Mouse (Mus musculus) brain, adult 2 months (tissue): Measurements from ENCODE around the gene Efcab2.

Experiments used
- DNase-seq: peaks from one replicate; pipeline ENCODE4 v3.0.0; 2011; ENCODE audit warnings: low read depth, low spot score

Gene Efcab2

GRCm38 (mm10) chr1:178405951-178406711, at the start of gene Efcab2:
Gene Efcab2 (plus strand): TSS chr1:178406085.
- peak; percentile 97 for DNase-seq

DNA sequence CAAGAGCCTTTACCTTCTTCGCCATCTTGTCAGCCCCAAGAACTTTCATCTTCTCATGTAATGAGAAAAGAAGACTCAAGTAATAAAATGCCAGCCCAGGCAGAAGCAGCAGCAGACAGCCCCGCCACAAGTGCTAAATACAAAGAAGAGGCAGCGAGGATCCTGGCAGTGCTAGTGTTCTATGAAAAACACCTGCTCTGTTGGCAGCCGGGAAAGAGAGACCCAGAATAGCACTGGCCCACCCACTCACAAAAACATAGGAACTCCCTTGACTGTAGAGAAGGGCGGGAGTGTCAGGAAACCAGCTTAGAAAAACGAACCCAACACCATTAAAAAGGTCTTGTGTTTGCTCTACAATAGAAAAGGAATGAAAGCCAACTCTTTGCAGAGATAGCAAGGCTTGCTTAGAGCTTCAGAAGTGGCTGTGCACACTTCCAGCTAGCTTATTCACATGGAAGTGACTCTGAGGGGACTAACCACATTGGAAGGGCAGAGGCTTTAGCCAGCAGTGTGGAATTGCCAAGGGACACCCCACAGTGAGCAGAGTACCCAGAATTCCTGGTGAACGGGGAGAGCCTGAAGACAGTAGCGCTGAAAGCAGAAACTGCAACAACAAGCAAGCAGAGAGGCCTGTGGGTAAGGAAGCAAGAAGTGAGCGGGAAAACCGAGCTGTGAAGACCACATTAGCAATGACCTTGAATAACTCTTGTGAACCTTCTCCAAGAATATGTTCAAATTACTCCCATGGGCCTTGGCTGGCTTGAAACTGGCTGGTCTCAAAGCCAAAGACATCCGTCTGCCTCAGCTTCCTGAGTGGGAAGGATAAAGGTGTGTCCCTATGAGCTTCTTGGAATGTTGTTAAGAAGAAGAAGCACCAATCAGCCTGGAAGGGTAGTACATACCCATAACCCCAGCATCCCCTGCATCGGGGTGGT, 47.8 kb upstream of the Efcab2 start:
- peak; percentile 90 for DNase-seq

- no peak for DNase-seq
Observed at GRCm38 (mm10) chr1:178360264-178360663, 45.6 kb upstream of the Efcab2 start.

DNA sequence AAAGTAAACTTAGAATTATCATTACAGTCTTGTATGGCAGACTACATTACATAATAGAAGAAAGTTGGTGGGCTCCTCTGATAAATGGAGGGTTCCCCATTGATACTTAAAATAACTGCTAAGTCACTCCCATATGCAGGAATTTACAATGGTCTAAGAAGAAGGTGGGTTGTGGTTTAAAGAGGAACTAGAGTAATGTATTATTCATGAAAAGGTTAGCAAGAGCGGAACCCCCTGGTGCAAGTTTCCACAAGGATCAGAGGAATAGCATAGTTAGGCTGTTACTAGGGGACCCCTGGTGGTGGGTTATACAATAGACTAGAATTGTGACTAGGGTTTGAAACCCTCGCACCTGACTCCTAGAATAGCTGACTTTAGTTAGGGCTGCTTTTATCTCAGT, 45.2 kb upstream of the Efcab2 start:
- DNase-seq: no peak

DNA sequence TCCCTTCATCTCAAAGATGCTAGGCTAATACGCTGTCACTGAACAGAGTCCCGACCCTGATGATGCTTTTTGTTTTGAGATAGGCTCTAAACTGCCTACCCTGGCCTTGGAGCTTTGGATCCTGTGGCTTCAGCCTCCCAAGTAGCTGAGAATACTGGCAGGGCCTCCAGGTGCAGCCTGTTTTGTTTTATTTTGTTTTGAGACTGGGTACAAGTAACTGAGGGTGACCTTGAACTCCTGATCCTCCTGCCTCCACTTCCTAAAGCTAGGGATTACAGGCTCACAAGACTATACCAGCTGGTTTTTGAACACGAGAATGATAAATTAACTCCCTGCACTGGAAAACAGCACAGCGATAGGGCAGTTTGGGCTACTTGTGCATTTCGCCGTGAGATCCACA, 40.7 kb upstream of the Efcab2 start:
- DNase-seq: no peak

GRCm38 (mm10) chr1:178368121-178368520, 37.8 kb upstream of the Efcab2 start:
- no peak for DNase-seq

GRCm38 (mm10) chr1:178368548-178369271, 37.2 kb upstream of the Efcab2 start:
- DNase-seq: peak; percentile 99

DNA sequence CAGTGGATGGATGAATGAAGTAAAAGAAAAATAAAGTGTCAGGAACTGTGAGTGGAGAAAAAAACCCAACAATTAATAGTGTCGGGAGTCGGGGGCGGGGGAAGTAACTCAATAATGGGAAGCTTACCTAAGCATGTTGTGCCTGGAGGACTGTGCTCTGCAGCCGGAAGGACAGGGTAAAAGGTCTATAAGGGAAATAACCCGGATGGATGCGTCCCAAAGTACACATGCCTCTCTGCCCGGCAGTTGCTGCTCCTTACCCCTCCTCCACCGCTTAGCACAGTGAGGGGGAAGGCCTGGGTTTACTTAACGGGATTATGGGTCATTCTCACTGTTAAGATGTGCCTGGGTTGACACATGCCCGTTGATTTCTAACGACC, 36.6 kb upstream of the Efcab2 start:
- DNase-seq: peak; percentile 83

DNA sequence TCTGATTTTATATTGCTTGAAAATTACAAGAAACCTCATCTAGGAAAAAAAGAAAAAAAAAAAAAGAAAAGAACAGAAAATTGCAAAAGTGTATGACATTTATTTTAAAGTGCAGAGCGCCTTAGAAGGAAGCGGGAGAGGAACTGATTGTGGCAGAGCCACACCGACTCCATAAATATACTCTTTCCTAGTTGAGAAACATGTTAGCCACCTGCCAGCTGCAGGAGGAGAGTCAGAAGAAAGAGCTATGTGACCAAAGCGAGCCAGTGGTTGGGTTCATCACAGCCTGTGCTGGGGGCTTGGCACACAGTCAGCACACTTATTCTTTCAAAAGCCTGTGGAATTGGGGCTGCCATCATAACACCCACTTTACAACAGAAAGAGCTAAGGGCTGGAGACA, 33.2 kb upstream of the Efcab2 start:
- peak; percentile 26 for DNase-seq

- DNase-seq: peak; percentile 47
Observed at GRCm38 (mm10) chr1:178375381-178375780, 30.5 kb upstream of the Efcab2 start.

- DNase-seq: no peak
Observed at GRCm38 (mm10) chr1:178376061-178376460, 29.8 kb upstream of the Efcab2 start.

DNA sequence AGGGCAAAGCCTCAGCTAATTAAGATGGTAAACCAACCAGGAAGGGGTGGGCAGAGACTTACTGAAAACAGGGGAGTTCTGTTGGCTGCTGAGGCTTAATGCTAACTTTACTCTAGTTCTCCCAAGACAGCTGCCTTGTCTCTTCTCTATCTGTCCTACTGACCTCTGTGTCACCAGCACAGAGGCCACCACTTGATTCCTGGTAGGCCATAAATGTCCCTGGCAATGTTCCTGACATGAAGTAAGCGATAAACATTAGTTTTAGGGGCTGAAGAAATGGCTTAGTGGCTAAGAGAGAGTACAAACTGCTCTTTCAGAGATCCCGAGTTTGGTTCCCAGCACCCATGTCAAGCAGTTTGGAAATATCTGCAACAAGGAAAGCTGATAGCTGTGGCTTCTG, 29.0 kb upstream of the Efcab2 start:
- DNase-seq: no peak

DNA sequence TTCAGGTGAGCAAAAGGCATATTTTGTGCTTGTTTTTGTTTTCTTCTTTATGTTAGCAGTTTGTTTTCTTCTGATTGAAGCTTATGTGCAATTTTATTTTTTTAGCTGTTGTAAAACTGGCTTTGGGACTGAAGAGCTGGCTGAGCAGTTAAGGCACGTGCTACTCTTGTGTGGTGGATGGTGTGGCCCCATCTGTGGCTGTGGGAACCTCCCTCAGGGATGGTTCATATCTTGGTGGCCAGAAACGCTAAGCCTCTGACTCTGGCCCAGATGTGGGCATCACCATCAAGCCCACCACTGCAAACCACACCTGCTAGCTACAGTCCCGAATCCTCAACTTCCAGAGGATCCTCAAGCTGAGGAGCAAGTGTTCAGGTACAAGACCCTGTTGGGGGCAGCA, 27.8 kb upstream of the Efcab2 start:
- DNase-seq: no peak

GRCm38 (mm10) chr1:178379224-178379623, 26.7 kb upstream of the Efcab2 start:
- no peak for DNase-seq

GRCm38 (mm10) chr1:178382165-178382564, 23.7 kb upstream of the Efcab2 start:
- DNase-seq: peak; percentile 55

DNA sequence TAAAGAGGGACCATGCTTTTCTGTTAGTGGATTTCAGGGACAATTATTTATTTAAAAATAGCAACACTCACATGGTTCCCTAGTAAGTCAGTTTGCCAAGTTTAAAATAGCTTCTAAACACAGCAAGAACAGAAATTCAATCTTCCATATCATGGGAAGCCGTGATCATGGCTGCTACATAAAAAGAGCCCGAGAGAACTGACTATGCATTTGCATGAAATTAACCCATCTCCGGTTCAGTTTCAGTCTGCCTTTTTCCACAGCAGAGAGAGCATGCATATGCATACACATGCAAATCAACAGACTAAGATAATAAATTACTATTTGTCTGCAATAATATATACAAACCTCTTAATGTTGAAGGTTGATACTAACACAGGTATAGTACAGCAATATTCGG, 17.1 kb upstream of the Efcab2 start:
- no peak for DNase-seq

GRCm38 (mm10) chr1:178389401-178389800, 16.5 kb upstream of the Efcab2 start:
- no peak for DNase-seq

DNA sequence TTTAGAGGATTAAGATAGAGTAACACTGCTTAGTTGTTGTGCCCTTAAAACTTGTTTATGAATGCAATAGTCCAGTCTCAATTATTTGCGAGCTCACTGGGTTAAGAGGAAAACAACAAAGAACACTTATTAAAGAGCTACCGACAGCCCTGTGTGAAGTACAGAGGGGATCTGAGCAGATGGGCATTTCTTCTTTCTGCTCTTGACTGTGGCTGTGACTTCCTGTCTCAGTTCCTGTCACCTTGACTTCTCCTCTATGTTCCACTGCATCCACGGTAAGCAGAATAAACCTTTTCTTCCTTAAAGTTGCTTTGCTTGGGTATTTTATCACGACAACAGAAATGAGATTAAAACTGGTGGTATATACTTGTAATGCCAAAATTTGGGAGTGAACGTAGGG, 12.9 kb upstream of the Efcab2 start:
- no peak for DNase-seq

GRCm38 (mm10) chr1:178395091-178395490, 10.8 kb upstream of the Efcab2 start:
- no peak for DNase-seq

- no peak for DNase-seq
Observed at GRCm38 (mm10) chr1:178396383-178396782, 9.5 kb upstream of the Efcab2 start.

DNA sequence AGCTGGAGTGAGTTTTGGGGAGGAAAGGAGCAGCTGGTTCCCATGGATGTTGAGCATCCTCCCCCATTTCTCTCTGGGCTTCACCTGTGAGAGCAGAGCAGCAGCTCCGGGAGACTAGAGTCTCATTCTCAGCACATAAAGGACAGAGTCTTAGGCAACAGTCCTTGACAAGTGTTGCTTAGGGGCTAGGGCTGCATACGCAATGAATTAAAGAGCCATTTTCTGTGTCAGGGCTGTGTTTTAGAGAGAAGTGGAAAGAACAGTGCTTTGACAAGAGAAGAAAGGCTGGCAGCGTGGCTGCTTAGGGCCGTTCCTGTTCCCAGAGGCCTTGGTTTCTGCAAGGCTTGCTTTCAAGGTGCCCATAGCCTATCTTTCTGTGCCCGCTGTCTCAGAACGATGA, 6.0 kb upstream of the Efcab2 start:
- DNase-seq: no peak

GRCm38 (mm10) chr1:178400652-178401051, 5.2 kb upstream of the Efcab2 start:
- no peak for DNase-seq
